Mouse (Mus musculus): ENCODE results near the gene Tspan32.

GRCm38 (mm10) chr7:142996998-142997397 lies 7.8 kb upstream of the Tspan32 start:
- no peak for TF ChIP-seq CTCF (IDR thresholded peaks at IDR 0.05; ENCODE audit: low read depth, low read length)
- TF ChIP-seq TAL1 (conservative IDR thresholded peaks at IDR 0.05; ENCODE audit: low read depth, low read length), result no peak
